Mouse (Mus musculus) thymus, adult 2 months (tissue): ENCODE measurements around the gene Gcnt3.

ENCODE experiments used
- CTCF ChIP-seq: fragments of 200-500 bp; IDR thresholded peaks from 2 replicates; pipeline ENCODE4 v1.5.1; 2012; ENCODE audit warnings: mild to moderate bottlenecking, control low read depth, low read length, moderate library complexity, borderline replicate concordance; ENCODE audit not compliant: control insufficient read depth, poor library complexity, insufficient read depth; ENCODE audit errors: extremely low read depth
- POLR2A ChIP-seq: fragments of 200-500 bp; IDR thresholded peaks from 2 replicates; pipeline ENCODE4 v1.6.1; 2012; ENCODE audit warnings: mild to moderate bottlenecking, low read length, control low read depth, moderate library complexity; ENCODE audit not compliant: control insufficient read depth, poor library complexity, insufficient read depth; ENCODE audit errors: extremely low read depth

GRCm38 (mm10) chr9:70082357-70083204, 44.7 kb upstream of the Gcnt3 start:
- no peak for TF ChIP-seq POLR2A
- TF ChIP-seq CTCF = no peak
